In genomic region chr9:63662759-63663158, GRCm38 (mm10) we compare ENCODE assay signal across 16 mouse cellular contexts.
DNase-seq lines count a peak whose midpoint lies in the region; ATAC-seq and TF ChIP-seq lines count a peak whose summit lies in the region.
"Had no signal": no experiment of that assay in that cellular context is flagged by ENCODE, and none has a peak within 500 bp of the region (broad histone marks: within the 10 kb centered on the region; RNA-seq: fewer than 3 reads in every experiment).

No protein-coding gene starts in this region.

- H3K4me2 ChIP-seq in intestine, embryonic 16.5 days (ENCODE audit: low read depth, low read length) = no peak overlapping the region
- no peak overlapping the region for H3K4me2 ChIP-seq in intestine, embryonic 15.5 days (replicated peaks)
- H3K4me2 ChIP-seq in intestine, postnatal 0 days (replicated peaks; ENCODE audit: low read depth) = no peak overlapping the region
- H3K4me2 ChIP-seq: hindbrain, embryonic 14.5 days had no signal

- ATAC-seq in intestine, embryonic 16.5 days = peak; percentile 16; the same call in 1 of the 2 replicates
- ATAC-seq in intestine, embryonic 15.5 days = no peak
- ATAC-seq in intestine, postnatal 0 days = peak; percentile 60
- ATAC-seq: midbrain, embryonic 16.5 days had no signal

- no peaks in the 10 kb centered on the region for H3K9me3 ChIP-seq in intestine, embryonic 16.5 days (ENCODE audit: control insufficient read depth, low read length)
- H3K9me3 ChIP-seq in intestine, embryonic 15.5 days = no peaks in the 10 kb centered on the region
- H3K9me3 ChIP-seq in intestine, postnatal 0 days (ENCODE audit: control insufficient read depth) = no peaks in the 10 kb centered on the region

- H3K36me3 ChIP-seq in intestine, embryonic 16.5 days (ENCODE audit: control insufficient read depth, insufficient read depth, low read length) = no peaks in the 10 kb centered on the region; the same call in 1 of the 2 replicates
- peaks cover 13% of the 10 kb centered on the region; the same call in 1 of the 2 replicates for H3K36me3 ChIP-seq in intestine, embryonic 15.5 days
- peaks cover 15% of the 10 kb centered on the region; the same call in 1 of the 2 replicates for H3K36me3 ChIP-seq in intestine, postnatal 0 days (ENCODE audit: control insufficient read depth, insufficient read depth)

- DNase-seq in kidney, adult 8-10 months = peak; percentile 71 to 73
- DNase-seq in kidney, postnatal 25 days = peak; percentile 66 to 89
- DNase-seq in urinary bladder, postnatal 10 days (ENCODE audit: low spot score) = no peak
- no peak for DNase-seq in retina, embryonic 14.5 days (ENCODE audit: low spot score)
- DNase-seq: cerebellum, adult 9-11 months; gastrocnemius, postnatal 10 days; heart, postnatal 10 days; layer of hippocampus, postnatal 36 days; lung, postnatal 10 days; right cerebral cortex, postnatal 4 days had no signal

- no peak for TF ChIP-seq CTCF in intestine, postnatal 0 days (IDR thresholded peaks at IDR 0.05; ENCODE audit: low read depth)

- H3K27ac ChIP-seq in intestine, embryonic 16.5 days (ENCODE audit: low read length) = peak overlapping the region; percentile 29
- H3K27ac ChIP-seq in intestine, embryonic 15.5 days = no peak overlapping the region
- H3K27ac ChIP-seq in intestine, postnatal 0 days (ENCODE audit: low read depth, low read length) = peak overlapping the region; percentile 82
- H3K27ac ChIP-seq: hindbrain, embryonic 14.5 days; liver, embryonic 14.5 days had no signal

- no peaks in the 10 kb centered on the region for H3K27me3 ChIP-seq in intestine, embryonic 16.5 days (replicated peaks; ENCODE audit: control insufficient read depth, insufficient read depth, low read length)
- no peaks in the 10 kb centered on the region for H3K27me3 ChIP-seq in intestine, embryonic 15.5 days (replicated peaks)
- no peaks in the 10 kb centered on the region for H3K27me3 ChIP-seq in intestine, postnatal 0 days (replicated peaks; ENCODE audit: control insufficient read depth, insufficient read depth, low read length)

- no peak overlapping the region for H3K4me3 ChIP-seq in intestine, embryonic 16.5 days (ENCODE audit: low read length)
- H3K4me3 ChIP-seq in intestine, embryonic 15.5 days (replicated peaks) = no peak overlapping the region
- H3K4me3 ChIP-seq in intestine, postnatal 0 days (ENCODE audit: low read depth, low read length) = no peak overlapping the region

- H3K9ac ChIP-seq in intestine, embryonic 16.5 days (ENCODE audit: low read depth, low read length) = no peak overlapping the region
- H3K9ac ChIP-seq in intestine, embryonic 15.5 days = no peak overlapping the region
- no peak overlapping the region for H3K9ac ChIP-seq in intestine, postnatal 0 days (ENCODE audit: low read depth, low read length)
- H3K9ac ChIP-seq: hindbrain, embryonic 14.5 days; liver, embryonic 14.5 days had no signal

- H3K4me1 ChIP-seq in intestine, embryonic 16.5 days (ENCODE audit: control insufficient read depth, insufficient read depth, low read length) = peaks cover 44% of the 10 kb centered on the region
- H3K4me1 ChIP-seq in intestine, embryonic 15.5 days (replicated peaks) = peaks cover 47% of the 10 kb centered on the region
- peaks cover 15% of the 10 kb centered on the region; the same call in 1 of the 2 replicates for H3K4me1 ChIP-seq in intestine, postnatal 0 days (replicated peaks; ENCODE audit: control insufficient read depth, insufficient read depth, low read length)

- WGBS in intestine, embryonic 16.5 days = 46% methylated on average over 7 of the region's 7 CpGs
- 39% methylated on average over 7 of the region's 7 CpGs for WGBS in intestine, embryonic 15.5 days
- 33% methylated on average over 7 of the region's 7 CpGs for WGBS in intestine, postnatal 0 days

Comparison
In these comparisons a context has a peak if more than half of its experiments do, and no peak if none do; other contexts are left out.
1. DNase-seq: peak in kidney, adult 8-10 months (2 of 2) and kidney, postnatal 25 days (2 of 2); none in urinary bladder, postnatal 10 days (single experiment) and retina, embryonic 14.5 days (single experiment).